Mouse (Mus musculus) B cell, adult (primary cell): ENCODE measurements around the gene Caap1. TPM values are rescaled to one million over a fixed set of nuclear protein-coding genes. Genes with fewer than 3 reads are reported as not detected.

Source experiments
- total RNA-seq: library from RNA; stranded (reverse); gene quantifications from 4 replicates; pipeline ENCODE4 v1.2.4, GENCODE M21; 2023; ENCODE audit not compliant: inconsistent age

Gene Caap1
- total RNA-seq, result 11.9 to 14.2 TPM (median 13.1 TPM) in 4 replicates

DNA sequence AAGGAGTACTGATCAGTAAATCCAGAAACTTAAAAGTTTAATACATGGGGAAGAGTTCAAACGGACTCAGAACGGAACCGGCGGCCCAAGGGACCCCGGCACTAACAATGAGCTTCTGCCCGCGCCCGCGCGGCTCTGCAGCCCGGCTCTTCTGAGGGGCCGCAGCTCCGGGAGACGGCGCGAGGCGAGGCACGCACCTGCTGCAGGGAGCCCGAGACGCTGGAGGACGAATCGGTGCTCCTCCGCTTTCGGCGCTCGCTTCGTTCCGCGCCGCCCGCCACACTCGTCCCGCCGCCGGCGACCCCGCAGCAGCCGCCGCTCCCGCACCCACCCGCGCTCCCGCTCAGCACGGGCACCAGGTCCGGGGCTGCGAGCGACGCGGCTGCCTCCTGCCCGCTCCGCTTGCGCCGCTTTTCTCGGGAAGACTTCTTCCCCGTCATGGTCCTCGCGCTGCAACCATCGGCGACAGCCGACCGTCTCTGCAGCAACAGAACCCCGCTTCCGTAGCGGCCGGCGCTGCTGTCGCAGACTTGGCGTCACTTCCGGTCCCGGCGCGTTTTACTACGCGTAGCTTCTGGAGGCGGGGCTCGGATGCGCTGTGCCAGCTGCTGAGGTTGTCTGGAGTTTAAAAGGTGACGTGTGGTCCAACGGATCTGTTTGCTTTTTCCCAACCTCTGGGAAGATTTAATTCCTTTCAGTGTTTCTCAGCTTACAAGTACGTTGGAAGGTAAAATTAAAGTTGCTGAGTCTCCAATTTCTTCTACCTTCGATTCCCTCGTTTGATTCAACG lies at the start of gene Caap1, which contains the start of gene Gm10306:
TSS of gene Caap1 (minus strand) at position 532 of the 790 bp plus-strand sequence.
TSS of gene Gm10306 (plus strand) at position 282 of the 790 bp plus-strand sequence.

DNA sequence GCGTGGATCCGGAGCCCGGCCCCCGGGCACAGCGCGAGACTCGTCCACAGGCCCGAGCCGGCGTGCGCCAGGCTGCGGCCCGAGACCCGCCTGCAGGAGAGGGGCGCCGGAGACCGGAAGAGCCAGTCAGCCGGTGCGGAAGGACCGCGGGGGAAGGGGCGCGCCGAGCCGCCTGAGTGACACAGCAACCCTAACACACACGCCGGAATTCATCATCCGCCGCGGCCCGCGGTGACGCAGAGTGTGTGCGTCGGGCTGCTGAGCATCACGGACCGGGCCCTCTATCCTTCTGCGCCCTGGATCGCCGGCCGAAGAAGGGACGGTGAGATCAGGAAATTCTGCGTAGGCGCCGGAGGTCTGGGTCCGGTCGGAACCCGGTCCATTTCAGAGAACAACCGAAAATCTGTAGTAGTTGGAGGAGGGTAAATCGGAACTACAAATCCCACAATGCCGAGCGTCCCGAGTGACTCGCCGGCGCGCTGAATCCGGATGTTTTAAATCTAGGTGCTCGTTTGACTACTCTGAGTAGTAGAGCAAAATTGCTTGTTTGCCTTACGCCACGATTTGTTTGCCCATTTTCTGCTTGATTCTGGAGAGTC lies 46.5 kb upstream of the Caap1 start, which contains the start of gene Plaa:
TSS of gene Plaa (minus strand) at position 214 of the 599 bp plus-strand sequence.

Other genes with a start within 250 kb of the Caap1 start
- gene Gm10306, start 250 bp downstream of the Caap1 start, total RNA-seq, result not detected in 4 replicates
- gene Plaa, start 46.4 kb upstream of the Caap1 start, total RNA-seq, result 47.1 to 54.7 TPM (median 49.3 TPM) in 4 replicates
- 3.6 to 6.4 TPM (median 4.1 TPM) in 4 replicates for gene Ift74, start 57.7 kb upstream of the Caap1 start, total RNA-seq
- gene Lrrc19, start 93.3 kb upstream of the Caap1 start, total RNA-seq, result not detected in 4 replicates
- not detected in 4 replicates for gene Tek, start 182.5 kb upstream of the Caap1 start, total RNA-seq